Mouse (Mus musculus): ENCODE data around the gene Eif2s3x.
A peak's percentile ranks its signal among the peaks of the same experiment; 100 is the strongest.

Gene Eif2s3x

DNA sequence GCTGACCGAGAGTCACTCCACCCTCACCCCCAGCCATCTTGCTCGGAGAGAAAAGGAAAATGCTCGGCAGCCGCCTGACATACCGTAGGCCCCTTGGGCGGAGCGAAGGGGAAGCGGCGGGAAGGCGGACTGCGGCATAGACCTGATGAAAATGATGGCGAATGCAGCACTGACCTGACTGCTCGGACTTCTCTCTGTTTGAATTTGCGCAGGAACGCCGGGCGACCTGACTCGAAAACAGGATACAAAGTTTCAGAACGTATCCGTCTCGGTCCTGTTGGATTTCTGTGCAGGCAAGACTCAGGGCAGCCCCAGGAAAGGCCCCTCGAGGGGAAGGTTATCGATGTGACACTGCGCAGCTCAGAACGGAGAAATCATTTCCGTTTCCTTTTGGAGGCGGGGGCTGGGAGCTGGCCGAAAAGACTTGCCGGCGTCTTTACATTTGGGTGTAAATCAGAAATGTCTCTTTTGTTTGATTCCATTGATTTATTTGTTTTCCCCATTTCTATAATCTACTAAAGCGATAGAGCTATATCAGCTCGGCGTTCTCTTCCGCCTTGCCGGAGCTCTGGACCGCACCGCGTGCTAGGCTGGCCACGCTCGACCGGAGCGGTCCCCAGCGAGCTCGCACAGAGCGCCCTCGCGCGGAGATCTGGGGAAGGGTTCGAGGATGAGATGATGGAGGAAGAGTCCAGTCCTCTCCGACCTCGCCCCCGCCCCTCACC lies at the start of gene Eif2s3x:
Gene Eif2s3x, minus strand, starts transcription at position 266 of the 725 bp plus-strand sequence.
- DNase-seq, result peak; percentile 85

DNA sequence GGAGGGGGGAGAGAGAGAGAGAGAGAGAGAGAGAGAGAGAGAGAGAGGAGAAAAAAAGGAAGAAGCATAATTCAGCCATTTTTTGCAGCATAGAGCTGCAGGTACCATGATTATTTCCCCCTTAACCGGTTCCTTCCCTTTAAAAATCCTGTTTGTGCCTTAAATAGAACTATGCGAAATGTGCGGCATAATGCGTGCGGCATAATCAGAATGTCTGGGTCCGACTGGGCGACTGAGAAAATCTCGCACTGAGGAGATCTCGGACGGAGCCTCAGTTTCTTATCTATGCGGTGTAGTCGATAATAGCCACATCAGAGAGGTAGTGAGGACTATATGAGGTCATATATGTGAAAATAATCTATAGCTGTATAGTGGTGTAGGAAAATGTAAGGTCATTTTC lies 22.9 kb upstream of the Eif2s3x start:
- no peak for DNase-seq

DNA sequence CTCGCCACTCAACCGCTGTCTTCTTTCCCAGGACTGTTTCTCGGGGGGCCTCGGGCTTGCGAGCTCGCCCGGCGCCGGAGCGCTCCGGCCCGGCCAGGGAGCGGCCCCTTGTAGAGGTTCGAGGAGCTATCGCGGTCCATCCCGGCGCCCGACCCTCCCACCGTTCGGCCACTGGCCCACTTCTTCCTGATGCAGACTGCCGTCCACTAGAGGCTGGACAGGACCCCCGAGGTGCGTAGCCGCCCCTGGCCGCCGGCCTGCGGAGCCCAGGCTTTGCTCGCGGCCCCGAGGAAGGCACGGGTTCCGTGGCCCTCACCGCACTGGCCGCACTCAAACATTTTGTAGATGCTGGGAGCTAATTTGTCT lies 22.5 kb upstream of the Eif2s3x start:
- DNase-seq, result peak; percentile 10

DNA sequence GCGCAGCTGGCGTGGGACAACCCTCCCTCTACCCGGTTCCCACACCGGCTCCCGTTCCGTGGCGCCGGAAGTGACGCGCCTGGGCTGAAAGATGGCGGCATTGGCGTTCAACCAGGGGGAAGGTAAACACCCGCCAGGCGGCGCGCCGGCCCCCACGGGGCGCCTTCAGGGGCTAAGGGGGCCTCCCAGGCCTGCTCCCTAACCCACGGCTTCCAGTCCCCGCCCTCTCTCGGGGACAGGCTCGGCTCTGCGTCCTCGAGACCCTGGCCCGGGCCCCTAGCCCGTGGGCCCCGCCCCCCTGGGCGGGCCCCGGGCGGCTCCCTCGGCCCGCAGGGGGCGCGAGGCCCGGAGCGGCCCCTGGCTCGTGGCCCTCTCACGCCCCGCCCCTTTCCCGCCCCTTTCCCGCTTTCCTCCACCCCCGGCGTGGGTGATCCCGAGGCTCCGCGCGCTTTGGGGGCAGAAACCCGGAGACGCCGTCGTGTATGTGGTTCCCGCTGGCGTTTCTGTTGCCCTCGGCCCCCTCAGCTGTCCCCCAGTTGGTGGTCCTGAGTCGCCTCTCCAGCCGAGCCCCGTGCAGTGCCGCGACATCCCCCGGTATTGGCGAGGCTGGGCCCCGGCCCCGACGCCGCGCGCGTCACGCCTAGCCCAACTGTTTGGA lies 22.0 kb upstream of the Eif2s3x start, which contains the start of gene Klhl15:
Gene Klhl15, plus strand, starts transcription at position 68 of the 658 bp plus-strand sequence.
- DNase-seq, result peak; percentile 88

DNA sequence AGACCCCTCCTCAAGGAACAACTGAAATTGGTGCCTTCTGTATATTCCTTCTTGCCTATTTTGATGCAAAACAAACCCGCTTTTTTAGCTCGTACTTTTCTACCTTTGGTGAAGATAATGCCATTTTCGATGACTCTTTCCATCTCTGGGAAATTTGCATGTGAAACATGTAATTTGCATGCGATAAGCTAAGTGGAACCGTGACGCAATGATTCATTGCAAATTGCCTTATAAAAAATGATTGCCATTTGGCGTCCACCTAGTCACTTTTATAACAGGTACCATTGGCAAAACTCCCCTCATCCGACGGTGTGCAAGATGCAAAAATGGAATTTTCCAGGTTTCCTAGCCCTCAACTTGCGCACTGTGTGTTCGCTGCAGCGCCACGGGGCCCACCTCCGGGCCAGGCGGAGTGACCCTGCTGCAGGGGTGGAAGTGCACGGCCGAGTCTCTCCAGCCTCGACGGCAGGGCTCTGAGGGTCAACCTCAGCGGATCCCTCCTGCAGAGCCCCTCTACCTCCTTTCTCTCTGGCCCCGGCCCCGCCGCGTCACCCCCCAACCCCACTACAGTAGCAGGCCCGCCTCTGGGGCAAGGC lies 21.4 kb upstream of the Eif2s3x start:
- no peak for DNase-seq

DNA sequence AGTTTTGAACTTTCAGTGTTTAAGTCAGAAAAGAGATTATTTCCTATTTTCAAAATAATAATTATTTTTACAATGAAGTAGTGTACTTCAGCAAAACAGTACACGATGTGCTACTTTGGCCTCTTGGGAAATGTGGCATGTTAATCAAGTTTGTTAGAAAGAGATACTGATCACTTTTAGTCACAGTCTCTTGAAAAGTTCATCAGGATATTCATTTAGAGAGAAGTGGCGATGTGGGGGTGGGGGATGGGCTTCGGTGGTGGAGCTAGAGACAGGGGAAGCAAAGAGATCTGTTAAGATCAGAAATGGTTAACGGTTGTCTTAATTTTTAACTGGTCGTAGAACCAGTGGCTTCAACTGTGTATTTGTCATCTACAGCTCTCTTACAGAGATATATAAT lies 20.8 kb upstream of the Eif2s3x start:
- DNase-seq, result no peak

DNA sequence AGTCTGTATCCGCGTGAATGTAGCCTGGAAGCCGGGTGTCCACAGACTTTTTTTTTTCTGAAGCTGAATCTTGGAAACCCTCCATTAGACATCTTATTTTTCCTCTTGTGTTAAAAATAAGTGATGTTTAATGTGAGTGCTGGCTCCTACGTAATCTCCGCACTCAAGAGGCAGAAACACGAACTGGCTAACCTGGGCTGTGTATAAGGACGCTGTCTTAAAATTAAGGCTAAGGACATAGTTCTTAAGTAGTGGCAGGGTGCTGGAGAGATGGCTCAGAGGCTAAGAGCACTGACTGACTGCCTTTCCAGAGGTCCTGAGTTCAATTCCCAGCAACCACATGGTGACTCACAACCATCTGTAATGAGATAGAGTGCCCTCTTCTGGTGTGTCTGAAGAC lies 722 bp upstream of the Eif2s3x start:
- no peak for DNase-seq

DNA sequence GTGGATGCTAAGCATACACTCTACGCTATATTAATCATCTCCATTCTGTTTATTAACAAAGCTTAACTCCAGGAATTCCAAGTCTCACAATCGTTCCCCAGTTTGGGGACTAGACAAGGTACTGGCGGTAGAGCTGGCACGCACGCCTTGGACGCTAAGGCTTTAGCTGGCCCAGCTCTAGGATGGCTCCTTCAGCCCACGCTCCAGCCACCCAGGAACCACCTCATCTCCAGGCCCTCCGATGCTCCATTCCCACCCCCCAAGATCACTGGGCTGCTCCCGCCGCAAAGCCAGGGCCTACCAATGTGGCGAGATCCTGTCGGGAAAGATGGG lies 432 bp downstream of the Eif2s3x start:
- no peak for DNase-seq

DNA sequence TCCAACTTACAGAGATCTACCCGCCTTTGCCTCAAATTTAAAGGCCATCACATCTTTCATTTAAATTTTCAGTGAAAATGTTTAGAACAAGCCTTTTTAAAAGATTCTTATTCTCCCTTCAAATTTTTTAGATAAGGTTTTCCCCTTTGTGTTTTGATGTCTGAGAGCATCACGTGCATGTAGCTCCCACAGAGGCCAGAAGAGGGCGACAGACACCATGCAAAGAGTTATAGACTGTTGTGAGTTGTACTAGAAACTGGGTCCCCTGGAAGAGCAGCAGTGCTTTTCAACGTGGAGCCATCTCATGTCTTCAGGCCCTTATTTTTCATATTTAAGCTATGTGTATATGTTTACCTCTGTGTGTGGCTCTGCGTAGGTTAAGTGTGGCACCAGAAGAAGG lies 14.9 kb downstream of the Eif2s3x start:
- no peak for DNase-seq

DNA sequence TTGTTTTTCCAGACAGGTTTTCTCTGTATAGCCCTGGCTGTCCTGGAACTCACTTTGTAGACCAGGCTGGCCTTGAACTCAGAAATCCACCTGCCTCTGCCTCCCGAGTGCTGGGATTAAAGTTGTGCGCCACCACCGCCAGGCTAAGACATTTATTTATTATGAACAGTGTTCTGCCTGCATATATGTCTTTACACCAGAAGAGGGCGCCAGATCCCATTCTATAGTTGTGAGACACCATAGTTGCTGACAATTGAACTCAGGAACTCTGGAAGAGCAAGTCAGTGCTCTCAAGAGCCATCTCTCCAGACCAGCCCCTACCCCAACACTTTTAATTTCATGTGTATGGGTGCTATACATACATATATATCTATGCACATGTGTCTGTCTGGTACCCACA lies 18.8 kb downstream of the Eif2s3x start:
- peak; percentile 13 for DNase-seq

DNA sequence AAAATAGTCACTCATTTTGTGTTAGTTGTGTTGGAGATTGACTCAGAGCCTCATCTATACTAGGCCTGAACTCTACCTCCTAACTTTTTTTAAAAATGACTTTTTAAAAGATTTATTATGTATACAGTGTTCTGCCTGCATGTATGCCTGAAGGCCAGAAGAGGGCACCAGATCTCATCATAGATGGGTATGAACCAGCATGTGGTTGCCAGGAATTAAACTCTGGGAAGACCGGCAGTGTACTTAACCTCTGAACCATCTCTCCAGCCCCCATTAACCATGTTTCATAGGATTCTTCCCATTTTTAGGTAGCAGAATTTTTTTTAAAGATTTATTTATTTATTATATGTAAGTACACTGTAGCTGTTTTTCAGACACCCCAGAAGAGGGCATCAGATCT lies 27.5 kb downstream of the Eif2s3x start:
- no peak for DNase-seq

DNA sequence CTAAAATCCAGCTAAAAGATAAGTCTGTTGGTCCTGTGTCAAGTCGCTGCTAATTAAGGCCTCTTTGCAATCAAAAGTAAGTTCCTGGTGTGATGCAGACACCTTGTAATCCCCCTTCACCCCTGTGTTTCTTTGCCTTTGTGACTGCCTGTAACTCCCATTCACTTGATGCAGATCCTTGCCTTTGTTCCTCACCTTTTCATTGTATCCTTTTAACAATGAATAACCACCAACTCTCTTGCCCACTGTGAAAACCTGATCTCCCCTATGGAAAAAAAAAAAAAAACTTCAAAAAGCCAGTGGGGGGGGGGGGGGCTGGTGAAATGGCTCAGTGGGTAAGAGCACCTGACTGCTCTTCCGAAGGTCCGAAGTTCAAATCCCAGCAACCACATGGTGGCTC lies 28.8 kb downstream of the Eif2s3x start:
- DNase-seq, result no peak

DNA sequence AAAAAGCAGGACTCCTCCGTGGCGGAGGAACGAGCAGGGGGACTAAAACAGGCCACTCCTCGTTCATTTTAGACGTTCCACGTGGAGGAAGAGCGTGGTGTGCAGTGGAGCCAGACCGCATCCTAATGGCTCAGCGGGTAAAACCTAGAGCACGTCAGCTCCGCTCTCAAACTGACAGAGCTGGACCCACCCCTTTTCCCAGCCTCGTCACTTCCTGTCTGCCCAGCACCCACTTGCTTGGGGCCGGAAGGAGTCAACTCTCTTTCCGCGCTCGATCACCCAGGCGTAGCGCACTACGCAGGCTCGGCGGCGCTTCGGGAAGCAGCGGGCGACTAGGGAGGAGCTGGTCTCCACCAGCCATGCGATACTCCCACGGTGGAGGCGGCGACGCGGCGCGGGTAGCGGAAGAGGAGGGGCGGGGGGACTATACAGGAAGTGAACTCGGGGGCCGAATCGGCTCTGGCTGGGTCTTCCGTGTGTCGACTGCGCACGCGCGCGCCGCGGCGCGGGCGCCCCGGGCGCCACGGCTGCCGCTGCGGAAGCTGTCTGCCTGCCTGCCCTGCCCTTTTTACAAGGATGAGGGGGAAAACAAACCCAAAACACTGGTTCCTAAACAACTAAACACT lies 34.8 kb downstream of the Eif2s3x start:
- DNase-seq, result peak; percentile 92

DNA sequence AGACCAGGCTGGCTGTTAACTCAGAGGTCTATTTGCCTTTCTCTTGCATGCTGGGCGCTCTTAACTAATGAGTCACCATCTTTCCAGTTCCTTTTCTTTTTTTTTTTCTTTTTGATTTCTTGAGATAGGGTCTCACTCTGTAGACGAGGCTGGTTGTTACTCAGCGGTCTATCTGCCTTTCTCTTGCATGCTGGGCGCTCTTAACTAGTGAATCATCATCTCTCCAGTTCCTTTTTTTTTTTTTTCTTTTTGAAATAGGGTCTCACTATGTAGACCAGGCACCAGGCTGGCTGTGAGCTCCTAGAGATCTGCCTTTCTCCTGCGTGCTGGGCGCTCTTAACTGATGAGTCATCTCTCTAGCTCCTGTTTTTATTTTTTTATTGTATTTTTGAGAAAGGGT lies 43.3 kb downstream of the Eif2s3x start:
- DNase-seq, result no peak

DNA sequence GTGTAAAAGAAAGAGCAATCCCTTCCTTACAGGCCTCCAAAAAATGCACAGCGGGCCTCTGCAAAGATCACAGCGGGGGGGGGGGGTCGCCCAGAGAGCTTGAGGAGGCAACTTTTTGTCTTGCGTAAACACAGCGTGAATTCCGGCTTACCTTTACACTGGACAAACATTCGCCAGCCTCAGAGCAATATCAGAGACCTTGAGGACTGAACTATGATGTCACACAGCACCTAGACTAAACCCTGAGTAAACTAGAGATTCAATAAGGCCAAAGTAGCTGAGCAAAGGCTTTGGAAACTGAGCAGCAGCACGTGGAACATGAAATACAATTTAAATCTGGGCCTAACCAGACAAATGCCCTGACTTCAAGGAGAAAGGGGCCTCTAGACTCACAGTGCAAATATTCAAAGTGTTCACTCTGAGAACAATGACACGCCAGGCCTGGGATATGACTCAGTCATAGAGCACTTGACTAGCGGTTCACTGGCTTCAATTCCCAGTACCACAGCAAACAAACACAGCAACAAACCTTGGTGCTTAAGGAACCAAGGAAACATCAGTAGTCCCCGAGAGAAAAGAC lies 60.3 kb downstream of the Eif2s3x start:
- no peak for DNase-seq

DNA sequence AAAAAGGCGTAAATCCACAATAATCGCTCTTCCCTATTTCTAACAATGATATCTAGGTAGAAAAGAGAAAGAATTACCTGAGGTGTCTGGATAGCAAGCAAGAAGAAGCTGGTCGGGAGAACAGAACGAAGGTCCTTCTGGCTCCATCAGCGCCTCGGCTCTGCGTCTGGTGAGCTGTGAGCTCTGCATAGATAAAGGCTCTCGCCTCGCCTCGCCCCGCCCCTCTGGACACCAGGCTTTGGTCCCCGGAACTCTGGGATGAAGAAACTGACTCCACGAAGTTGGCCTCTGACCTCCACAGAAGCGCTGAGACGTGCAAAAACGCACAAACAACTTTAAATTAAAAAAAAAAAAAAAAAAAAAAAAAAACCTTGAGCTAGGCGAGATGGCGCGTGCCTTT lies 62.2 kb downstream of the Eif2s3x start:
- no peak for DNase-seq

DNA sequence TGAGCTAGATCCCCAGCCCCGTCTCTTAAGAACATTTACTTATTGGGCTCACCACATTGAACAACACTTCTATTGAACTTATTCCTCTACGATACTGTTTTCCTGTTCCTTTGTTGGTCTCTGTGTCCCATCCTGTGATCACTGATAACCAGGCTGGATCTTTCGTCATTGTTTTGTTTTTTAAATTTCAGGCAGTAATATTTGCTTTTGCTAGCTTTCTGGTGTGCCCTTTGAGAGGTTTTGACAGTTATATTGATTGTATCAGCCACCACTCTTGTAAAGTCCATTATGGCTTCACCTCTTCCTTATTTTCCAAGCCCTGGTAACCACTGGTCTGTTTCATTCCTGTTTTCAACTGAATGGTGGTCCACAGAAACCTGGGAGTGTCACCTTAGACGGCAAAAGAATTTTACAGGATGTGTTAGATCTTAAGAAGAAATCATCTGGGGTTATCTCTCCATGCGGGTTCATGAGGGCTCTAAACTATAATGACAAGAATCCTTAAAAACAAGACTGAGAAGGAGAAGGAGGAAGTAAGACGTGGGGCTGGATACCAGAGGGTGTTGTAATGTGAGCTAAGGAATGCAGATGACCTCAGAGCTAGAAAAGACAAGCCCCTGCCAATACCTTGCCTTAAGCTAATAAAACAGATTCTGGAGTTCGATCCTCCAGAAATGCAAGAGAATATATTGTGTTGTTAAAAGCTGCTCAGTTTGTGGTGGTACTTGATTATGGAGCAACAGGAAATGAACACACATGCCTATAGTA lies 70.5 kb downstream of the Eif2s3x start:
- DNase-seq, result no peak

DNA sequence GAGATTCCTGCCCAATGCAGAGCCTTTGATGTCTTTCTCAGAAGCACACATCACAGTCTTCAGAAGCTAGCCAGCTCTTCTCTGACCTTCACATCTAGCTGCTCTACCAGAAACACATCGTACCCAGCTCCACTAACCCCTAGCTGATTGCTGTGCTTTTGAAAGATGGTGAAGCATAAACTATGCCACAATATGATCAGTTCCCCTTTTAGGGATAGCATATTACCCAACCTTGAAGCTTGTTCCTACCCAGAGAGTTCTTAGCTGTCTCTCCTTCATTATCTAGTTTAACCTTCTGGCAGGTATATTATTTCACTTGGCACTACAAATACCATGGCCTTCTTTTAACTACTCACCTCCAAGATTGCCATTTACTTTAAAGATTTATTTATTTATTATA lies 72.6 kb downstream of the Eif2s3x start:
- no peak for DNase-seq
